Mouse (Mus musculus) liver, adult 2 months (tissue): ENCODE measurements around the gene Copb1.

Experiments used
- CTCF ChIP-seq: fragments of 200-500 bp; IDR thresholded peaks from 2 replicates; pipeline ENCODE4 v1.5.1; 2011; ENCODE audit warnings: low read depth, low read length, control low read depth
- POLR2A ChIP-seq: fragments of 200-500 bp; IDR thresholded peaks from 2 replicates; pipeline ENCODE4 v1.6.1; 2011; ENCODE audit warnings: low read length, control low read depth; ENCODE audit not compliant: insufficient read depth; ENCODE audit errors: extremely low read depth

DNA sequence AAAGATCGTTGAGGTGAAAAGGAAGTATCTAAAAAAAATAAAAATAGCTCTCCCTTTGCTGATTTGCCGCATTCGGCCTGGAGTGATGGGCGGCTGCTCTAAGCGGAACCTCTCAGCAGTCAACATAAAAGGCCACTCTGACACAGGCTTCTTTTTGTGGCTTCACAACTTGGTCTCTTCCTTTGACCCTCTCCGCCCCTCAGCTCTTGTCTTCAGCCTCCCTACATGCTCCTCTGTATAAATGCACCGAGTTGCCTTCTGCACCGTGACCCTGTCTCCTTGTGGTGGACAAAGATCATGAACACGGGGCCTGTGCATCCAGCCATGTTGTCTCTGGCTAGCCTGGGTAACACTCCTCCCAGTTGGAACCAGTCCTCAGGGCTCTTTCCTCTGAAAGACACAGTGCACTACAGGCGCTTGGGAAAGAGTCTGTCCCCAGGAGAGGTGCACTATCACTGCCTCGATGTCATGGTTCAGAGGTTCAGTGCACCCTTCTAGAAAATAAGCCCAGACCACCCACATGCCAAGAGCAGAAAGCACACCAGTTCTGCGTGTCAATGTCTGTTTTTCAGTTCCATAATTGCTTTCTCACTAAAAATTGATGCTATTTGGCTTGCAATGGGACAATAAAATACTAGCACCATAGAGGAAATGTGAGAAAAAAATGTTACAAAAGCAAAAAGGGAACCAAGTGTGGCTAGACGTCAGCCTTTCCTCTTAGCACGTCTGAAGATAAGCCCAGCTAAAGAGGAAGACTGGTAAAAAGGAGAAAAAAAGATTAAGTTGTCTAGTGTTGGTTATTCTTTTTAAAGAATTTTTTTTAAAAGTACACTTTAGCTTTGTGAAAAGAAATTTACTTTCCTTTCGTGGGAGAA lies 37.2 kb upstream of the Copb1 start:
- no peak for TF ChIP-seq CTCF
- no peak for TF ChIP-seq POLR2A
